Mouse (Mus musculus): ENCODE data around the gene Pakap. TPM values are rescaled to one million over a fixed set of nuclear protein-coding genes. Genes with fewer than 3 reads are reported as not detected.

The Pakap gene
- polyA plus RNA-seq, 1 experiment = not detected

- no peak for TF ChIP-seq CTCF (IDR thresholded peaks at IDR 0.05; ENCODE audit: insufficient read depth, low read depth, low read length)
- no peak for TF ChIP-seq POLR2A (IDR thresholded peaks at IDR 0.05; ENCODE audit: insufficient read depth, low read depth, low read length)
- H3K4me1 ChIP-seq (ENCODE audit: control insufficient read depth, insufficient read depth, low read length) = no peaks in the 10 kb centered on the region
- no peak overlapping the region for H3K27ac ChIP-seq (ENCODE audit: insufficient read depth, low read depth, low read length)
- 77% methylated on average over 5 of the region's 5 CpGs for WGBS
- H3K4me3 ChIP-seq (ENCODE audit: insufficient read depth, low read depth, low read length) = no peak overlapping the region
Measured at GRCm38 (mm10) chr4:57930559-57931170, 362.7 kb downstream of the Pakap start.

GRCm38 (mm10) chr4:57934181-57934580, 366.2 kb downstream of the Pakap start:
- H3K4me3 ChIP-seq (ENCODE audit: insufficient read depth, low read depth, low read length) = no peak overlapping the region
- WGBS = 81% methylated on average over 5 of the region's 5 CpGs
- no peak overlapping the region for H3K27ac ChIP-seq (ENCODE audit: insufficient read depth, low read depth, low read length)
- no peaks in the 10 kb centered on the region for H3K4me1 ChIP-seq (ENCODE audit: control insufficient read depth, insufficient read depth, low read length)
- no peak for TF ChIP-seq CTCF (IDR thresholded peaks at IDR 0.05; ENCODE audit: insufficient read depth, low read depth, low read length)
- no peak for TF ChIP-seq POLR2A (IDR thresholded peaks at IDR 0.05; ENCODE audit: insufficient read depth, low read depth, low read length)

GRCm38 (mm10) chr4:57937292-57937691, 369.3 kb downstream of the Pakap start:
- no peak overlapping the region for H3K27ac ChIP-seq (ENCODE audit: insufficient read depth, low read depth, low read length)
- no peak overlapping the region for H3K4me3 ChIP-seq (ENCODE audit: insufficient read depth, low read depth, low read length)
- TF ChIP-seq POLR2A (IDR thresholded peaks at IDR 0.05; ENCODE audit: insufficient read depth, low read depth, low read length) = no peak
- H3K4me1 ChIP-seq (ENCODE audit: control insufficient read depth, insufficient read depth, low read length) = no peaks in the 10 kb centered on the region
- 89% methylated on average over 6 of the region's 6 CpGs for WGBS

GRCm38 (mm10) chr4:57940631-57941030, 372.7 kb downstream of the Pakap start:
- no peak overlapping the region for H3K27ac ChIP-seq (ENCODE audit: insufficient read depth, low read depth, low read length)
- WGBS = 94% methylated on average over 4 of the region's 4 CpGs
- TF ChIP-seq CTCF (IDR thresholded peaks at IDR 0.05; ENCODE audit: insufficient read depth, low read depth, low read length) (no peak), POLR2A (IDR thresholded peaks at IDR 0.05; ENCODE audit: insufficient read depth, low read depth, low read length) (no peak)
- no peak overlapping the region for H3K4me3 ChIP-seq (ENCODE audit: insufficient read depth, low read depth, low read length)
- no peaks in the 10 kb centered on the region for H3K4me1 ChIP-seq (ENCODE audit: control insufficient read depth, insufficient read depth, low read length)

- TF ChIP-seq POLR2A (IDR thresholded peaks at IDR 0.05; ENCODE audit: insufficient read depth, low read depth, low read length) (no peak), CTCF (IDR thresholded peaks at IDR 0.05; ENCODE audit: insufficient read depth, low read depth, low read length) (no peak)
- 82% methylated on average over 2 of the region's 2 CpGs for WGBS
- no peaks in the 10 kb centered on the region for H3K4me1 ChIP-seq (ENCODE audit: control insufficient read depth, insufficient read depth, low read length)
- no peak overlapping the region for H3K4me3 ChIP-seq (ENCODE audit: insufficient read depth, low read depth, low read length)
- H3K27ac ChIP-seq (ENCODE audit: insufficient read depth, low read depth, low read length) = no peak overlapping the region
Measured at GRCm38 (mm10) chr4:57942892-57943291, 374.9 kb downstream of the Pakap start.

Other genes with a start within 250 kb of the Pakap start
- gene Palm2, start 133.9 kb upstream of the Pakap start, polyA plus RNA-seq (2012; ENCODE audit: insufficient read depth, insufficient read length, low replicate concordance, missing spikeins) = not detected in 2 replicates
- gene Akap2, start 149.5 kb downstream of the Pakap start, polyA plus RNA-seq (2012; ENCODE audit: insufficient read depth, insufficient read length, low replicate concordance, missing spikeins) = not detected in 2 replicates